Mouse (Mus musculus) common myeloid progenitor, adult 5-6 weeks (primary cell): ENCODE measurements around the gene Faim. TPM values are rescaled to one million over a fixed set of nuclear protein-coding genes. Genes with fewer than 3 reads are reported as not detected.

Experiments used
- ATAC-seq: replicated peaks from 2 replicates; pipeline ENCODE4 v1.8.0; 2016; ENCODE audit warnings: low read depth, mild to moderate bottlenecking, moderate TSS enrichment, inconsistent platforms; ENCODE audit not compliant: poor library complexity, severe bottlenecking
- total RNA-seq: library from RNA; stranded (forward); fragments of 200-1000, 187-1606 nt; gene quantifications from 2 replicates; pipeline ENCODE4 v1.2.3, GENCODE M21; 2017

Gene Faim
- total RNA-seq: 108 and 160 TPM in 2 replicates

DNA sequence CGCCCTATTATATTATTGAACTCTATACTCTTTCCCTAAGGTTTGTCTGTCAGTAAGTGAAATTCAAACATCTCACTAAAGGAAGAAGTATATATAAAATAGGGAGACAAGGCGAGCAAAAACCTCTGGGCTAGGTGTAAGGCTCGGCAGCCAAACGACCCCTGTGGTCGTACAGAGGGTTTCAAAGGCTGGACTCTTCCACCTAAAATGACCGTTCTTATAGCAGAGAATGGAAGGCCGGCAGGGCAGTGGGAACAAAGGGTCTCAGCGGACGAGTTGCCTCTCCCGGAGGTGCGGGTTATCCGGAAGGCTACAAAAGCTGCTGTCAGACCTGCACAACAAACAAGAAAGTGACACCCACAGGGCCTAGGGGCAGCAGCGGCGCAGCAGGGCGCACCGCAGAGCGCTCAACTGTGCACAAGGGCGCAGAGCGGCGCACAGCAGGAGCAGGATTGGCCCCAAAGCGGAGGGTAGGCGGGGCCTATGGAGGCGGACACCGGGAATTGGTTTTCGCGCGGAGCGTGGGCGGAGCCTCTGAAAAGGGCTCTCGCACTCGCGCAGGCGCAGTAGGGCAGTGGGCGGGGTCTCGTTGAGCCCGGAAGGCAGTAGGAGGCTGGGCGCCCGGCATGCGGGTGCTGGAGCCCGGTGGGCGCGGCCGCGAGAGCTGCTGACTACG is at the start of gene Faim:
Gene Faim (plus strand): TSS at position 574 of the 676 bp plus-strand sequence.
- ATAC-seq: peak; percentile 97

DNA sequence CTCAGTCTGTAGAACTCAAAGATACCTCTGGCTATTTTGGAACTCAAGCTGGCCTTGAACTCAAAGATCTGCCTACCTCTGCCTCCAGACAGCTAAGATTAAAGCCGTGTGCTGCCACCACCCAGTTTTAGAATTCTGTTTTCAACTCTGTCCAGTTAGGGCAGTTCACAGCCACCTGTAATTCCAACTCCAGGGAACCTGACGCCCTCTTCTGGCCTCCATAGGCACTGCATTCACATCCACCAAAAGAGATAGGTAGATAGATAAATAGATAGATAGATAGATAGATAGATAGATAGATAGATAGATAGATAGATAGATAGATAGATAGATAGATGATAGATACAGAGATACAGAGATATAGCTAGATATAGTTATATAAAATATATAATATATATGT is 46.9 kb upstream of the Faim start:
- no peak for ATAC-seq

DNA sequence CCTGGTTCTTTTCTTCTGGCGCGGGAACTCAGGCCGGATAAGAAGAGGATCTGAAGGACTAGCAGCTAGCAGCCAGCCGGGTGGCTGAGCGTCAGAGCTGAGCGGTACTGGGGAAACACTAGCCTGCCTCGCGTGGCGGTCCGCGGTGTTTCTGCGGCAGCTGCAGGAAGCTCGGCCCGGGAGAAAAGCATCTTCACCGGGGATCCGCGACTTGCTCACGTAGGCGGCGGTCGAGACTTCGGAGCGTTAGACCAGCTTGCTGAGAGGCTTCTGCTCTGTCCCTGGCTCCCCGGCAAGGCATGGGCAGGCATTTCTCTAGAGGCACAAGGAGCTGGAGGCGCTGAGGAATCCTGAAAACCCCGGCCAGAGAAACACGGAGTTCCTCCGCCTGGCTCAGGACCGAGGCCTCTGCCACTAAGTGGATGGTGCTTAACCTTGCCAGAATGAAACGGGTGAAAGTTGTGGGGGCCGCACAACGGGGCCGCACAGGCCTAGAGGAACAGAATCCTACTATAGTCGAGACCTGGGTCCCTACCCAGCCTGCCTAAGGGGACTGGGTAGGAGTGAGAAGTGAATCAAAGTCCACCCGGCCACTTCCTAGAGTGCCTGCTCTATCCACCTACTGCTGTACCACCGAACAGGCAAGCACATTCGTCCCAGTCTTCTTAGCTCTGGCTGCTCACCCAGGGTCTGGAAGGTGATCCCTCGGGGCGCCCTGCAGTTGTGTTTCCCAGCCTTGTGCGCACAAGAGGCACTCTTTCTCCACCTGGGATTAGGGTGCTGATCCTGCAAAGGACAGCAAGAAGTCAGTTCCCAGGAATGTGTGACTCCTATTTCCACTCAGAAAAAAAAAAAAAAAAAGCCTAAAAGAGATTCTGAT is 33.8 kb upstream of the Faim start:
- ATAC-seq: peak; percentile 60

DNA sequence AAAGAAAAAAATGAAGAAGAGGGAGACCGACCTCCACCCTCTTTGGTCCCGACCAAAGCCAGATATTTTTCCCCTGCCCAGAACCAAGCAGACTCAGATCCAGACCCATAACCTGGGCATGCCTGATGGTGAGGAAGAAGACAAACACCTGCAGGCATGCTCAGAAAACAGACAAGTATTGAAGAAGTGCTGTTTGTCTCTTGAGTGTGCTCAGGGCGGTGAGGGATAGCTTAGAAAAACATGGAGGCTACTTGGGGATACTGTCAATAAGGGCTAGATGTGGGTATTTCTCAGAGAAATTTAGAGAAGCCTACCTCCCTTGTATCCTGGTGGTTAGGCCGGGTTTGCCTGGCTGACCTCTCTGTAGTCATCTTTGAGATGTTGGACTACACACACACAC is 32.9 kb upstream of the Faim start:
- no peak for ATAC-seq

DNA sequence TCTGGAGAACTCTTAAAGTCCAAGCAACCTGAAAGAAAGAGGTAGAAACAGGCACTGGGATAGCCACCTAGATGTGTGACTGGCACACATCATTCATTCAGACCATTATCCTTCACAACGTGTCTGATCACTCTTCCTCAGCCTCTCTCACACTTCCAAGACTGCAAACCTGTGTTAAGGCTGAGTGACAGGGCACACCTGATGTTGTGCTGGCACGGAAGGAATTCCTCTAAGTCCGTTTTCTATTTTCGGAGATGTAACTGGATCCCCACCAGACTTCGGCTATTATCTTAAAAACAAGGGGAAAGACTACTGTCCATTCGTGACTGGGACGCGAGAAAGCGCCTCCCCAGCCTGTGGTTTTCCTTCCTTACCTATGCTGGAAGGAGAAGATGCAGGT is 32.3 kb upstream of the Faim start:
- no peak for ATAC-seq

DNA sequence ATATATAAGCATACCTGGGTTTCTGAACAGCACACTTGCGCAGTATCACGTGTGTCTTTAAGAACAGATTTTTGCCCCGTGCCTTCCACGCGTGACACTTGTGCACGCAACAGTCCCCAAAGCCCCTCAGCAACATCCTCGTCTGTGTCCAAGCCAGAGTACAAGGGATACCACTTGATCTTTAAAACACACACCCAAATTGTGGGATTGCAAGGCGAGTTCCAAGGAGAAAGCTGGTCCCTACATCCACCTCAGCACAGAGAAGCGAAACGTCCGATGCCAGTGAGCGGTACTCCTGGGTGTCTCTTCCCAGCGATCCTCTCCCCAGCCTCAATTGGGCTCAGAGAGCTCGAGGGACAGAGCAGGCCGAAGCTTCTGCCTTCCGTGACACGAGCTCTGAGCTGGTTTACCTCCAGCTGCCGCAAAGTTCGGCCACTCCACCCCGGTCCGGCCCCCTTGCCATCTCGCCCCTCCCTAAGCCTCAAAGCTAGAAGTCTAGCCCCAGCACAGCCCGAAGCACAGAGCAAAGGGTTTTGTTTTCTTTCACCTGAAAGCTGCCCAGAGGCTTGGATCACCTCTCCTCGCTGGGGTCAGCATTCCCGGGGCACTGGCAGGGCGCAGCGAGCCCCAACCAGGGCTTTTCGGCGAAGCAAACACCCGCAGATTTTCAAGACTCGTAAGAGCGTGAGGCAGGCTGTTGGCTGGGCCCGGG is 31.6 kb upstream of the Faim start:
- no peak; the same call in 1 of the 2 replicates for ATAC-seq

DNA sequence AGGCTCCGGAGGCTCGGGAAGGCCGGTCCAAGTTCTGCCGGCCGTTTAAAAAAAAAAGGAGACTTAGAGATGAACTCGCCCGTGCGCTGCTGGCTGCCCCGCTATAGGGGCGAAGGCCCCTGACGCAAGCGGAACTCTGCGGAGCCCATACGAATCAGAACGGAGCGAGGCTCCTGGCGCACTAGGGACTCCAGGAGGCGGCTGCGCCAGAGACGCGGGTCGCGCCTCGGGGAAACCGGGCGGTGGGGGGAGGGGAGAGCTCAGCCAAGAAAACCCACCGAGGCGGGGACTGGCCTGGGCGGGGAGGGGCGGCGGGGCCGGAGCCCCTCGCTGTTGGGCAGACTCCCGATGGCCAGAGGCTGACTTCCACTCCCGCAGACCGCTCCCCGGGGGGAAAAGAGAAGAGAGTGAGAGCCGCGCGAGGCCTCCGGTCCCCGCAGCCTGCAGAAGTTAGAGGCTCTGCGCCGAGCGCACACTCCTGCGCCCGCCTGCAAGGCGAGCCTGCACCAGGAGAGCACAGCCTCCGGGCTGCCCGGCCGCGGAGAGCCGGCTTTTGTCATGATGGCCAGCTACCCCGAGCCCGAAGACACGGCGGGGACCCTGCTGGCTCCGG is 31.0 kb upstream of the Faim start, which contains the start of gene Foxl2:
Gene Foxl2 (plus strand): TSS at position 186 of the 613 bp plus-strand sequence.
- ATAC-seq: 0 out of 2 replicates have a peak, but pooled peaks have one; percentile 16

DNA sequence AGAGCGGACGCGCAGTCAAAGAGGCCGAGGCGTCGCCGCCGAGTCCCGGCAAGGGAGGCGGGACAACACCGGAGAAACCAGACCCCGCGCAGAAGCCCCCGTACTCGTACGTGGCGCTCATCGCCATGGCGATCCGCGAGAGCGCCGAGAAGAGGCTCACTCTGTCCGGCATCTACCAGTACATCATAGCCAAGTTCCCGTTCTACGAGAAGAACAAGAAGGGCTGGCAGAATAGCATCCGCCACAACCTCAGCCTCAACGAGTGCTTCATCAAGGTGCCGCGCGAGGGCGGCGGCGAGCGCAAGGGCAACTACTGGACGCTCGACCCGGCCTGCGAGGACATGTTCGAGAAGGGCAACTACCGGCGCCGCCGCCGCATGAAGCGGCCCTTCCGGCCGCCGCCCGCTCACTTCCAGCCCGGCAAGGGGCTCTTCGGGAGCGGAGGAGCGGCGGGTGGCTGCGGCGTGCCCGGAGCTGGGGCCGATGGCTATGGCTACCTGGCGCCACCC is 30.4 kb upstream of the Faim start:
- ATAC-seq: peak; percentile 21

DNA sequence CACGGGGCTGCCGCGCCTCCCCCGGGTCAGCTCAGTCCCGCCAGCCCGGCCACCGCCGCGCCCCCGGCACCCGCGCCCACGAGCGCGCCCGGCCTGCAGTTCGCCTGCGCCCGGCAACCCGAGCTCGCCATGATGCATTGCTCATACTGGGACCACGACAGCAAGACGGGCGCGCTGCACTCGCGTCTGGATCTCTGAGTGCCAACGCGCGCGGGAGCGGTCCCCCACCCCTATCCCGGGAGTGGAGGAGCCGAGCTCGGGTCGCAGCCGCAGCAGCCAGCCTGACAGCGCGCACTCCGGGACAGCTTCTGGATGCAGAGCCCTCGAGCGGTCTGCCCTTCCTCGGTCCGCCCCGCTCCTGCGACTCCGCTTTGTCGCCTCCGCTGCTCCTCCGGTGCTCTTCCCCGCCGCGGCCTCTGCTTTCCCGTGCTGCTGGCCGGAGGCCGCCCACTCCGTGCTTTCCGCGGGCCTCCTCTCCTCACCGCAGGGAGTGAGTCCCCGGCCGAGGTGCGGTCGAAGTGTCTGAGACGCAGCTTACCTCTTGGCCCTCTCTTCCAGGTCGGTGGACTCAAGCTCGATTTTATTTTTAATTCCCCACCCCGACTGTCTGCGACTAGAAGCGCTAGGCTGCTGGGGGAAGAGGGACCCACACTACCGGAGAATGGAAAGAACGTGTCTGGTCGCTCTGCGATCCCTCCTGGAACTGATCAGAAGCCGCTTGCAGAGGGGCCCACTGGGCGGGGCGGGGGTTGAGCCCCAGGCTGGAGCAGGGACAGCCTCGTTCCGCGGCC is 29.4 kb upstream of the Faim start:
- ATAC-seq: no peak

DNA sequence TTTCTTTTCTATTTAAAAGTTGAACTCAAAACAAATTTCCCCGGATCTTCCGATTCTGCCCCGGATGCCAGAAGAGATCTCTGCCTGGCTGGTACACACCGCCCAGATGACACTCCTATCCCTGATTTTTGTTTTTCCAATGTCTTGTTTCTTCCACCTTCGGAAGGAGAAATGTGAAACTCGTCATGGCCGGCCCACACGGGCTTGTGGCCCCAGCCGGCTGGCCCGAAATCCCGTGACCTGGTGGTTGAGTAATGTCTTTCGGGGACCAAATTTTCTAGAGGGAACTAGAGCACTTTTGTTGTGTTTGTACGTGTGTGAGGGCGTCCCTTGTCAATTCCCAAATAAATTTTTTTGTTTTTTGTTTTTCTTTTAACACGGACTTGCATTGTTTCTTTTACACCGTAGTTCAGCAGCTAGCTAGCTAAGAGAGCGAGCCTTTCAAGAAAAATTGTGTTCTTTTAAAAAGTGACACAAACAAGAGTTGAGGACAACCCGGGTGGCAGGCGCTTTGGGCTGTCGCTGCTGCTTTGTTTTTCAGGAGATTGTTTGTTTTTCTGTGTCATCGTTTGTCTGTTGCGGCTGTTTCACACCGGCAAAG is 28.3 kb upstream of the Faim start:
- ATAC-seq: no peak

DNA sequence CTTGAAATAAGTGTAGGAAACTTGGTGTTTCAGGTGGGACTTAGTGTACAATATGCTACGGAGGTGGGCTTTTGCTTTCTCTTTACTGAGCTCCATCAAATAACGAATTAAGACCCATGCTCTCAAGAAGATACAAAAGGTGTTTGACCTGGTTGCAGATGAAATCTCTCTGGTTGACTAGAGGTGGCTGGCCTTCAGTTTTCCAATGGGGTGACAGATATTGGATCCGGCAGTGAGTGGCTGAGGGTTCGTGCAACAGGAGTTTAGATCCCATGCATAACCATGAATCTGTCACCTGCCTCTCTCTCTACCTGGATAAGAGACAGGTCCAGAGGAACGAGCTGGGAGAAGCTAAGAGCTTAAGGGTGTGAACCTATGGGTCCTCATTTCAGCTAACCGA is 27.5 kb upstream of the Faim start:
- ATAC-seq: no peak

DNA sequence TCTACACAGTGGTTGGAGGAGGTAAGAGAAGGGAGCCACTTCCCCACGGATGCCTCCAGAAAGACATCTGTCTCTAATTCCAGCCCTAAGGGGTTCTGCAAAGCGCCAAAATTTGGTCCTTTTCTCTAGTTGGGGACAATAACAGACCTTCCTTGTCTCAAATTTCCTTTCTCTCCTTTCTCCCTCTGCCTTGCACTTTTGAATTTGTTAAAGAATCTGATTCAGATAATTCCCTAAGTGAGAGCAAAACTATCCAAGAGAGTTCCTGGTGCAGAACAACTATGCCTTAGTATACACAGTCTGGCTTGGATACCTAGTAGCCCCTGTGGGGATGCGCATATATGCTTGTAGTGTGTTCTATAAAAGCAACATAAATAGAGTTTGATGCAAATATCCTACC is 26.3 kb upstream of the Faim start:
- no peak for ATAC-seq

DNA sequence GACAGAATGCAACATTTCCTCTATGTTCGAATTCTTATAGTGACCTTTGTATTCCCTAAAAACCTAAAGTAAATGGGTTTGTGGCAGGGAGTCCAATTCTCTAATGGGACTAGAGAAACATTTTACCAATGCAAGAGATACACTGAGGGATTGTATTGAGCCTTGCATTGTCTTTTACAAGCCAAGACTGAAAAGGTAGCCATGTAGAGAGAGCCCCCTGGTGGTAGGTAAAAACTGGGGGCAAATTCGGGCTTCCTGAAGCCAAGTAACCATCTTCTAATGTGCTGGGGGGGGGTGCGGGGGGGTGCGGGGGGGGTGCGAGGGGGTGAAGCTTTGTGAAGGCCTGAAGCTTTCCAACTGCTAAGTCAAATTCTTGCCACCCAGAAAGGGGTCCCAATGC is 25.8 kb upstream of the Faim start:
- no peak for ATAC-seq

DNA sequence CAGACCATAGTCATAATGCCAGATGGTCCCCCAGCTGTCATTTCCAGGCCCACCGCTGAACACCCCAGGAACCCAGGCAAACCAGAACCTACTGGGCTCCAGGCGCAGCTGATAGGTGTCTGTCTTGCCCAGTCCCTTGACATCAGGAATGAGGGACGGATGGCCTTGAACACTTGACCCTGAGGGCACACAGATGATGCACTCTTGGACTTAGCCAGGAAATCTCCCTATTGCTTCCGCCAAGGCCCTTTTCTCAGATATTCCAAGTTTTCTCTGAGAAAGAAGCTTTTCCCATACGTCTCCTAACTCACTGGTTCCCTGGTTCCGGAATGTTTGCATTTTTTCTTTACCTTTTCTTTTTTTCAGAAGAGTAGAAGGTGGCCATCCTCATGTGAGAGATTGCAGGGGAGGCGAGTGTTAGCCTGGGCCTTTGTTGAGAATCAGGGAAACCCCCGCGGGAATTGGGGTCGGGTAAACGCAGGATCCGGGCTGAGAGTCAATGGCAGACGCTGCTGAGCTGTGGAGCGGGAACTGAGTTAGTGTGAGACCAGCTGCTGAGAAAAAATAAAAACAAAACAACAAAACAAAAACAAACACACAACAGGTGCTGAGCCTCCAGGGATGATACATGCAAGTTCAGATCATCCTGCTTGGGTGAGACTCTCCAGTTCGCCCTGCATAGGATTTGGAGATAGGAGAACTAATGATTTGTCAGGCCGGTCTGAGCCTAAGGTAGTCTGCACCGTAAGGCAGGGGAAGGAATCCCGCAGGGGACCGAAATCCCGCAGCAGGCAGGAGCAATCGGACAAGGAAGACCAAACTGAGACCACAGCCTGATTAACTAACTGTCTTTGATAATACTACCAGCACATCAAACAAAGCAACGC is 24.3 kb upstream of the Faim start:
- ATAC-seq: no peak

DNA sequence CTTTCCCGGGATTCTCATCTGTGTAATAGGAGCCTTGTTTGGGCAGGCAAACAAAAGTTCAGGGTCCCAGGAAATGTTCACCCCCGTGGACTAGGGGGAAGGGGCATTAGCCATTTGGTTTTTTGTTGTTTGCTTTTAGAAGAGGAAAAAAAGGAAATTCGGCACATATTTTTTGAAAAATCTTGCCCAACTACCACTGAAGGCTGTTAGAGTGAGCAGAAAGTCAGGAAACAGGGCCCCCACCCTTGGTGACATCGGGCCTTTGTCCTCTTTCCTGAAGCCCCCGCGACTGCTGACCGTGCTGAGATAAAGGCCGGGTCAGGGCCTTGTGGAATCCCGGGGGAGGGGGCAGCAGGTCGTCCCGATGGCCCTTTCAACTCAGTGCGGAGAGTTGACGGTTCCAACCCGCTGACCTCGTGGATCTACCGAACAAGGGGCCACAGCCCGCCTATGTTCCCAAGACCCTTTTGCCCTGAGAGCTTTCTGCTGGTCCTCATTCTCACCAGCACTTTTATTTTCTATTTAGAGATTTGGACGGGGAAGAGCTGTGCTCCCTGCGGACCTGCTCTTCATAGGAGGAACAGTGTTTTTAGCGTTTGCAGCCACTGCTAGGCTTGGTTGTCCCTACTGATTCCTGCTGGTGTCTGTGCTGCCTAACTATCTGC is 23.6 kb upstream of the Faim start:
- no peak for ATAC-seq

DNA sequence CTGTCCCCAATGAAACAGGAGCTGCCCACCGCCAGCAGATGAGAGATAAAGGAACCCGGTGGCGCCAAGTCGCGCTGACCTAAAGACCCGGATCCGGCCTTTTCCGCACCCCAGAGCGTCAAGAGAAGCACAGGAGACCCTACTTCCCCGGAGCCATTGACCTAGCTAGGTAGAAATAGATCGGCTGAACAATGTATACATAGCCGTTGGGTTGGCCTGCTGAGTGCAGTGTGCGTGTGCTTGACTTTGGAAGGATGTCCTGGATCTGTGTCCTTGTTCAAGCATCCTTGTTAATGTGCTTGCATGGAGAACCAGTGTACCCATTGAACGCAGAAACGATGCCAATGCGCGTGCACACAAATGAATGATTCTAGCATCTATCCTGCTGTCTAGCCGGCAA is 22.5 kb upstream of the Faim start:
- no peak for ATAC-seq

DNA sequence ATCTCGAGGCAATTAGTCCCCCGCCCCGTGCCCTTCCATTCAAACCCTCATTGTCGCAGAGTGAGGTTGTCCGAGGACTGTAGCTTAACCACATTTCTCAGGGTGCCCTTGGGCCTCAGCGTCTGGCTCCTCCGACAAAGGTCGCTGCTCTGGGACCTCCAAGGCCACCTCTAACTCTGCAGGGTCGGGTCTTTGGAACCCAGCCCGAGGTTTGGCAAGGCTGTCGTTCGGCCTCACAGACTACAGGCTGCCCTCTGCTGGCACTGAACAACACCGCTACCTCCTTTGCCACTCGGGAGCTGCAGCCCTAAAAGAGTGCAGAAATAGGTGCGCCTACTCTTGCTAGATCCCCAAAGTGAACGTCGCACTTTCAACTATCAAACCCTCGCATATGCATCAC is 21.1 kb upstream of the Faim start:
- ATAC-seq: peak; percentile 78
